Mouse (Mus musculus): ENCODE data around the gene Rmdn2.

DNA sequence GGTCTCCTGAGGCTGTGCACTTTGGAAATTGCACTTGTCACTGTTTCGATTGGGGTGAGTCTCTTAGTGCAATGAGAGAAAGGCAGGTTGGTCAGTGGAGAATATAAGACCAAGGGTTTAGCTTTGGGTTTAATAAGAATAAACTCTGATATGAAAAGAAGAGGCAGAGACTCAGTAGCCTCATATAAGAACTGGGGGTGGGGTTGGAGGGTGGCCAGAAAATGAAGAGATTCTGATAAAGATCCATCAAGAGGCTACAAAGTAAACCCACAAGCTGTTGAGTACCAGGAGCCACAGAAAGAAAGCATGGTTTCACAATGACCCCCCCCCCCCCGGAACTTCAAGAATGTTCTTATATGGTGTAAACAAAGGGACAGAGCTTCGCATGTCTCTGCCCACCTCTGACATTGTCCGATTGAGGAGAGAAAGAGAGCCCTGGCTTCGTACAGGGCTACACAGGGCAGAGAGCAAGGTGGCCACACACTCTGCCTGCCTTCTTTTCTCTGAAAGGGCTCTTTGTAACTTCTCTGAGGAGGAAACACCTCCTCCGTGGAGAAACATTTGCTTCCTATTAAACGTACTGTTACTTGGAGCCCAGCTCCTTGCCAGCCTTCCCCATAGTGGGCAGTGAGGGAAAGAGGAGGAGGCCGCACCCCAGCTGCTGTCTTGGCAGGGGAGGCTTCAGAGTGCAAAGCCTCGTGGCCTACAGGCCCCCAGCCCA lies 46.3 kb upstream of the Rmdn2 start:
- TF ChIP-seq EP300 (optimal IDR thresholded peaks at IDR 0.05) (no peak), CTCF (IDR thresholded peaks at IDR 0.05; ENCODE audit: low read depth) (no peak)

All from stomach, postnatal 0 days (tissue).